Mouse (Mus musculus) G1E-ER4 (cell line): ENCODE measurements around the gene Sipa1l3. TPM values are rescaled to one million over a fixed set of nuclear protein-coding genes. Genes with fewer than 3 reads are reported as not detected.

ENCODE experiments used
- GATA1 ChIP-seq: IDR thresholded peaks from one replicate; pipeline ENCODE4 v1.8.0; 2012; ENCODE audit warnings: low read length, inconsistent platforms
- polyA plus RNA-seq: library from polyadenylated mRNA; stranded (reverse); fragments of >175 nt; gene quantifications from 2 replicates; pipeline ENCODE4 v1.2.3, GENCODE M21; 2012

The Sipa1l3 gene
- polyA plus RNA-seq, 1 experiment = 247 TPM

GRCm38 (mm10) chr7:29441793-29442192 lies 76.6 kb downstream of the Sipa1l3 start:
- no peak for TF ChIP-seq GATA1

GRCm38 (mm10) chr7:29441151-29441550 lies 77.3 kb downstream of the Sipa1l3 start:
- TF ChIP-seq GATA1 = no peak

- TF ChIP-seq GATA1 = no peak
Measured at GRCm38 (mm10) chr7:29438655-29439282, 79.7 kb downstream of the Sipa1l3 start.

GRCm38 (mm10) chr7:29438204-29438603 lies 80.2 kb downstream of the Sipa1l3 start:
- no peak for TF ChIP-seq GATA1

GRCm38 (mm10) chr7:29437072-29437471 lies 81.4 kb downstream of the Sipa1l3 start:
- TF ChIP-seq GATA1 = no peak

- no peak for TF ChIP-seq GATA1
Measured at GRCm38 (mm10) chr7:29434313-29435035, 84.0 kb downstream of the Sipa1l3 start.

GRCm38 (mm10) chr7:29433725-29434124 lies 84.7 kb downstream of the Sipa1l3 start:
- no peak for TF ChIP-seq GATA1

GRCm38 (mm10) chr7:29432947-29433553 lies 85.4 kb downstream of the Sipa1l3 start:
- no peak for TF ChIP-seq GATA1

GRCm38 (mm10) chr7:29432180-29432946 lies 86.1 kb downstream of the Sipa1l3 start:
- no peak for TF ChIP-seq GATA1

GRCm38 (mm10) chr7:29430739-29431211 lies 87.7 kb downstream of the Sipa1l3 start:
- no peak for TF ChIP-seq GATA1

- TF ChIP-seq GATA1 = no peak
Measured at GRCm38 (mm10) chr7:29426056-29426455, 92.4 kb downstream of the Sipa1l3 start.

- no peak for TF ChIP-seq GATA1
Measured at GRCm38 (mm10) chr7:29425413-29425827, 93.0 kb downstream of the Sipa1l3 start.

GRCm38 (mm10) chr7:29424690-29425089 lies 93.8 kb downstream of the Sipa1l3 start:
- no peak for TF ChIP-seq GATA1

GRCm38 (mm10) chr7:29421909-29422244 lies 96.6 kb downstream of the Sipa1l3 start:
- no peak for TF ChIP-seq GATA1

- TF ChIP-seq GATA1 = no peak
Measured at GRCm38 (mm10) chr7:29421240-29421908, 97.1 kb downstream of the Sipa1l3 start.
